Mouse (Mus musculus) G1E (cell line): ENCODE measurements around the gene Mrps18c. TPM values are rescaled to one million over a fixed set of nuclear protein-coding genes. Genes with fewer than 3 reads are reported as not detected.

Experiments
- ATAC-seq: 2 replicates; pipeline ENCODE4 v1.8.0; 2016; ENCODE audit warnings: mild to moderate bottlenecking; ENCODE audit not compliant: insufficient number of reproducible peaks, poor library complexity, low FRiP score, severe bottlenecking; ENCODE audit errors: extremely low read depth
- DNase-seq: peaks from one replicate; pipeline ENCODE4 v3.0.0; 2012; ENCODE audit warnings: low spot score
- H3K27me3 ChIP-seq: 2 replicates; pipeline ENCODE4 v1.6.1; 2012; ENCODE audit warnings: mild to moderate bottlenecking, low read length, inconsistent platforms; ENCODE audit not compliant: insufficient read depth
- H3K36me3 ChIP-seq: replicated peaks from 2 replicates; pipeline ENCODE3; 2012; ENCODE audit warnings: mild to moderate bottlenecking, inconsistent platforms
- H3K4me1 ChIP-seq: 2 replicates; pipeline ENCODE4 v1.6.1; 2012; ENCODE audit warnings: low read depth, low read length, inconsistent platforms, mixed read lengths; ENCODE audit not compliant: insufficient read depth
- H3K4me3 ChIP-seq: 2 replicates; pipeline ENCODE4 v1.5.1; 2012; ENCODE audit warnings: low read depth, mild to moderate bottlenecking, inconsistent platforms, low read length, moderate library complexity, mixed read lengths
- H3K9me3 ChIP-seq: replicated peaks from 2 replicates; pipeline ENCODE4 v1.6.1; 2012; ENCODE audit warnings: inconsistent platforms
- CTCF ChIP-seq: IDR thresholded peaks from 2 replicates; pipeline ENCODE4 v1.5.1; 2012; ENCODE audit warnings: low read depth, low read length, inconsistent platforms, mixed read lengths
- GATA1 ChIP-seq: IDR thresholded peaks from 2 replicates; pipeline ENCODE4 v1.6.1; 2012; ENCODE audit warnings: borderline replicate concordance, low read length, inconsistent platforms, mixed read lengths
- GATA2 ChIP-seq: IDR thresholded peaks from 2 replicates; pipeline ENCODE4 v1.6.1; 2012; ENCODE audit warnings: low read depth, low read length, inconsistent platforms, borderline replicate concordance
- POLR2AphosphoS5 ChIP-seq: IDR thresholded peaks from 2 replicates; pipeline ENCODE4 v1.6.1; 2012; ENCODE audit warnings: low read depth, low read length, inconsistent platforms; ENCODE audit not compliant: insufficient replicate concordance
- TAL1 ChIP-seq: conservative IDR thresholded peaks from 2 replicates; pipeline ENCODE4 v1.6.1; 2012; ENCODE audit warnings: low read depth, low read length, inconsistent platforms, mixed read lengths
- polyA plus RNA-seq: library from polyadenylated mRNA; stranded (reverse); fragments of >175 nt; gene quantifications from 2 replicates; pipeline ENCODE4 v1.2.3, GENCODE M21; 2012
- total RNA-seq, 2 experiments: library from RNA; stranded (forward) in 1 of 2; stranded (reverse) in 1 of 2; fragments of 200-1000 nt in 1 of 2; fragments of >200 nt in 1 of 2; fragmentation: Nextera tagmentation in 1 of 2; gene quantifications; 2 replicates each; pipeline ENCODE4 v1.2.3; 2014 to 2017

Gene Mrps18c
- total and polyA plus RNA-seq, 3 experiments = 9.0 to 212 (median 42.4) TPM

GRCm38 (mm10) chr5:100761736-100762135 lies 36.7 kb upstream of the Mrps18c start:
- H3K27me3 ChIP-seq = no peaks in the 10 kb centered on the region; the same call in 1 of the 2 replicates
- H3K9me3 ChIP-seq = 0 out of 2 replicates have a peak, but pooled peaks cover 2% of the 10 kb centered on the region
- no peak overlapping the region for H3K4me3 ChIP-seq
- ATAC-seq (no peak), DNase-seq (no peak)
- H3K36me3 ChIP-seq = peaks cover 64% of the 10 kb centered on the region
- 0 out of 2 replicates have a peak, but pooled peaks cover 2% of the 10 kb centered on the region for H3K4me1 ChIP-seq
- TF ChIP-seq CTCF (no peak), TAL1 (no peak), GATA1 (no peak), POLR2AphosphoS5 (no peak), GATA2 (no peak)

GRCm38 (mm10) chr5:100766026-100766425 lies 32.4 kb upstream of the Mrps18c start:
- H3K4me3 ChIP-seq = no peak overlapping the region
- DNase-seq (no peak), ATAC-seq (no peak)
- no peaks in the 10 kb centered on the region for H3K4me1 ChIP-seq
- H3K9me3 ChIP-seq = no peaks in the 10 kb centered on the region
- no peaks in the 10 kb centered on the region for H3K27me3 ChIP-seq
- no peak for TF ChIP-seq TAL1
- TF ChIP-seq POLR2AphosphoS5 = no peak
- TF ChIP-seq CTCF = no peak
- TF ChIP-seq GATA2 = no peak
- TF ChIP-seq GATA1 = no peak
- peaks cover 96% of the 10 kb centered on the region for H3K36me3 ChIP-seq

- H3K9me3 ChIP-seq = no peaks in the 10 kb centered on the region
Observed at GRCm38 (mm10) chr5:100771575-100771974, 26.9 kb upstream of the Mrps18c start.

GRCm38 (mm10) chr5:100775778-100776404 lies 22.5 kb upstream of the Mrps18c start:
- H3K4me3 ChIP-seq = no peak overlapping the region
- no peak for ATAC-seq
- DNase-seq = no peak
- peaks cover 92% of the 10 kb centered on the region for H3K36me3 ChIP-seq
- no peaks in the 10 kb centered on the region for H3K27me3 ChIP-seq
- no peaks in the 10 kb centered on the region for H3K4me1 ChIP-seq
- no peak for TF ChIP-seq GATA2
- no peak for TF ChIP-seq CTCF
- no peak for TF ChIP-seq TAL1
- no peak for TF ChIP-seq POLR2AphosphoS5
- no peak for TF ChIP-seq GATA1
- no peaks in the 10 kb centered on the region for H3K9me3 ChIP-seq

More at GRCm38 (mm10) chr5:100771575-100771974, 26.9 kb upstream of the Mrps18c start:
- ATAC-seq = no peak
- H3K4me1 ChIP-seq = no peaks in the 10 kb centered on the region
- no peak overlapping the region for H3K4me3 ChIP-seq
- TF ChIP-seq GATA2 (no peak), GATA1 (no peak), POLR2AphosphoS5 (no peak), CTCF (no peak), TAL1 (no peak)
- peaks cover 94% of the 10 kb centered on the region for H3K36me3 ChIP-seq
- H3K27me3 ChIP-seq = no peaks in the 10 kb centered on the region
- no peak for DNase-seq

- no peak for ATAC-seq
- no peaks in the 10 kb centered on the region for H3K9me3 ChIP-seq
- H3K27me3 ChIP-seq = no peaks in the 10 kb centered on the region
- no peak for DNase-seq
- TF ChIP-seq CTCF (no peak), GATA2 (no peak), TAL1 (no peak), POLR2AphosphoS5 (no peak), GATA1 (no peak)
- H3K36me3 ChIP-seq = peaks cover 92% of the 10 kb centered on the region
- no peaks in the 10 kb centered on the region for H3K4me1 ChIP-seq
- H3K4me3 ChIP-seq = no peak overlapping the region
Observed at GRCm38 (mm10) chr5:100776900-100777299, 21.5 kb upstream of the Mrps18c start.

GRCm38 (mm10) chr5:100779002-100779401 lies 19.4 kb upstream of the Mrps18c start:
- H3K9me3 ChIP-seq = no peaks in the 10 kb centered on the region
- H3K4me3 ChIP-seq = no peak overlapping the region
- ATAC-seq (no peak), DNase-seq (no peak)
- H3K36me3 ChIP-seq = peaks cover 90% of the 10 kb centered on the region
- no peaks in the 10 kb centered on the region for H3K4me1 ChIP-seq
- TF ChIP-seq GATA1 (no peak), GATA2 (no peak), TAL1 (no peak), CTCF (no peak)
- H3K27me3 ChIP-seq = no peaks in the 10 kb centered on the region

- no peaks in the 10 kb centered on the region for H3K27me3 ChIP-seq
- H3K4me3 ChIP-seq = no peak overlapping the region
- TF ChIP-seq TAL1 (no peak), CTCF (no peak), GATA1 (no peak), GATA2 (no peak), POLR2AphosphoS5 (no peak)
- peaks cover 2% of the 10 kb centered on the region; the same call in 1 of the 2 replicates for H3K4me1 ChIP-seq
- no peaks in the 10 kb centered on the region for H3K9me3 ChIP-seq
- H3K36me3 ChIP-seq = peaks cover 96% of the 10 kb centered on the region
- no peak for ATAC-seq
- DNase-seq = no peak
Observed at GRCm38 (mm10) chr5:100787527-100787926, 10.9 kb upstream of the Mrps18c start.
